Mouse (Mus musculus) kidney, embryonic 16.5 days (tissue): ENCODE data around the gene Wdr61. TPM values are rescaled to one million over a fixed set of nuclear protein-coding genes. Genes with fewer than 3 reads are reported as not detected.
"Not testable (repeated sequence)": the region's sequence is repeated elsewhere in the genome, so short reads cannot be mapped to it uniquely, and the experiment has no call there.

ENCODE experiments used
- ATAC-seq: fragments of 200-750 bp; cut with Nextera tagmentation; 2 replicates; pipeline ENCODE4 v1.8.0; 2017; ENCODE audit warnings: moderate TSS enrichment; ENCODE audit not compliant: low FRiP score, low TSS enrichment
- H3K27ac ChIP-seq: fragments of 300-500 bp; sonication (generic); 2 replicates; pipeline ENCODE4 v1.5.1; 2014; ENCODE audit warnings: low read length
- H3K27me3 ChIP-seq: fragments of 300-500 bp; sonication (generic); 2 replicates; pipeline ENCODE4 v1.6.1; 2014; ENCODE audit warnings: low read length, control low read depth, mixed read lengths; ENCODE audit not compliant: insufficient read depth
- H3K36me3 ChIP-seq: fragments of 300-500 bp; sonication (generic); 2 replicates; pipeline ENCODE4 v1.6.1; 2014; ENCODE audit warnings: low read length, control low read depth, mixed read lengths; ENCODE audit not compliant: insufficient read depth
- H3K4me1 ChIP-seq: fragments of 300-500 bp; sonication (generic); 2 replicates; pipeline ENCODE4 v1.6.1; 2014; ENCODE audit warnings: low read length, control low read depth, mixed read lengths; ENCODE audit not compliant: insufficient read depth
- H3K4me2 ChIP-seq: fragments of 300-500 bp; sonication (generic); replicated peaks from 2 replicates; pipeline ENCODE4 v1.6.1; 2014; ENCODE audit warnings: low read depth, low read length
- H3K4me3 ChIP-seq: fragments of 300-500 bp; sonication (generic); 2 replicates; pipeline ENCODE4 v1.5.1; 2014; ENCODE audit warnings: mild to moderate bottlenecking, low read length
- H3K9ac ChIP-seq: fragments of 300-500 bp; sonication (generic); replicated peaks from 2 replicates; pipeline ENCODE4 v1.6.1; 2014; ENCODE audit warnings: low read length
- H3K9me3 ChIP-seq: fragments of 300-500 bp; sonication (generic); 2 replicates; pipeline ENCODE4 v1.6.1; 2016; ENCODE audit warnings: low read length, control low read depth
- WGBS: fragments of 180-500 bp; shearing (Covaris S2); extraction: QIAGEN DNeasy Blood & Tissue Kit; methylation state at CpG from one replicate; pipeline ENCODE4 v1.1.7; 2014; 5-methylcytosine and 5-hydroxymethylcytosine counted together
- polyA plus RNA-seq: library from polyadenylated mRNA; unstranded; fragments of >200 nt; fragmentation: Nextera tagmentation; extraction: Ambion mirVana; gene quantifications from 2 replicates; pipeline ENCODE4 v1.2.1, GENCODE M21; 2015

Wdr61 gene
- polyA plus RNA-seq, 1 experiment from 2014 or later = 153 TPM

GRCm38 (mm10) chr9:54704361-54704760 is 30.0 kb downstream of the Wdr61 start:
- ATAC-seq = no peak

GRCm38 (mm10) chr9:54702581-54702980 is 31.7 kb downstream of the Wdr61 start:
- H3K9ac ChIP-seq = no peak overlapping the region
- 77% methylated on average over 2 of the region's 2 CpGs for WGBS
- ATAC-seq = no peak

More at GRCm38 (mm10) chr9:54704361-54704760, 30.0 kb downstream of the Wdr61 start:
- H3K27ac ChIP-seq = no peak overlapping the region
- WGBS = 67% methylated on average over 5 of the region's 5 CpGs
- H3K9me3 ChIP-seq = no peaks in the 10 kb centered on the region
- peaks cover 19% of the 10 kb centered on the region; the same call in 1 of the 2 replicates for H3K27me3 ChIP-seq
- no peak overlapping the region for H3K4me3 ChIP-seq
- no peak overlapping the region for H3K4me2 ChIP-seq
- peaks cover 4% of the 10 kb centered on the region; the same call in 1 of the 2 replicates for H3K4me1 ChIP-seq
- no peaks in the 10 kb centered on the region for H3K36me3 ChIP-seq
- H3K9ac ChIP-seq = no peak overlapping the region

GRCm38 (mm10) chr9:54700746-54701145 is 33.6 kb downstream of the Wdr61 start:
- Histone ChIP-seq H3K4me3 (no peak overlapping the region), H3K9me3 (no peaks in the 10 kb centered on the region), H3K9ac (no peak overlapping the region), H3K4me1 (peaks cover 9% of the 10 kb centered on the region; the same call in 1 of the 2 replicates), H3K27me3 (peaks cover 26% of the 10 kb centered on the region), H3K27ac (no peak overlapping the region), H3K36me3 (no peaks in the 10 kb centered on the region), H3K4me2 (no peak overlapping the region)
- 77% methylated on average over 7 of the region's 7 CpGs for WGBS
- no peak for ATAC-seq

More at GRCm38 (mm10) chr9:54702581-54702980, 31.7 kb downstream of the Wdr61 start:
- peaks cover 9% of the 10 kb centered on the region; the same call in 1 of the 2 replicates for H3K4me1 ChIP-seq
- H3K36me3 ChIP-seq = no peaks in the 10 kb centered on the region
- no peak overlapping the region for H3K4me3 ChIP-seq
- no peaks in the 10 kb centered on the region for H3K9me3 ChIP-seq
- no peak overlapping the region for H3K27ac ChIP-seq
- no peak overlapping the region for H3K4me2 ChIP-seq
- peaks cover 26% of the 10 kb centered on the region for H3K27me3 ChIP-seq

GRCm38 (mm10) chr9:54700174-54700475 is 34.2 kb downstream of the Wdr61 start:
- peak overlapping the region; percentile 74 for H3K4me3 ChIP-seq
- 18% methylated on average over 9 of the region's 9 CpGs for WGBS
- H3K9me3 ChIP-seq = no peaks in the 10 kb centered on the region
- no peak for ATAC-seq
- H3K4me1 ChIP-seq = peaks cover 9% of the 10 kb centered on the region; the same call in 1 of the 2 replicates
- no peaks in the 10 kb centered on the region for H3K36me3 ChIP-seq
- peaks cover 26% of the 10 kb centered on the region for H3K27me3 ChIP-seq
- peak overlapping the region; percentile 96 for H3K4me2 ChIP-seq
- peak overlapping the region; percentile 76 for H3K9ac ChIP-seq
- no peak overlapping the region for H3K27ac ChIP-seq

GRCm38 (mm10) chr9:54699345-54700173 is 34.8 kb downstream of the Wdr61 start:
- under 1% methylated on average over 79 of the region's 92 CpGs for WGBS
- Histone ChIP-seq H3K27ac (no peak overlapping the region), H3K9ac (peak overlapping the region; percentile 76), H3K36me3 (no peaks in the 10 kb centered on the region), H3K27me3 (peaks cover 26% of the 10 kb centered on the region), H3K4me1 (peaks cover 9% of the 10 kb centered on the region; the same call in 1 of the 2 replicates), H3K4me2 (peak overlapping the region; percentile 96), H3K4me3 (peak overlapping the region; percentile 74), H3K9me3 (no peaks in the 10 kb centered on the region)
- ATAC-seq = peak; percentile 62; the same call in 1 of the 2 replicates

GRCm38 (mm10) chr9:54699087-54699344 is 35.3 kb downstream of the Wdr61 start:
- Histone ChIP-seq H3K27me3 (peaks cover 26% of the 10 kb centered on the region), H3K9ac (peak overlapping the region; percentile 76), H3K4me2 (peak overlapping the region; percentile 96), H3K27ac (no peak overlapping the region), H3K9me3 (no peaks in the 10 kb centered on the region), H3K4me1 (peaks cover 9% of the 10 kb centered on the region; the same call in 1 of the 2 replicates), H3K4me3 (peak overlapping the region; percentile 74), H3K36me3 (no peaks in the 10 kb centered on the region)
- peak; percentile 55 for ATAC-seq
- 6% methylated on average over 27 of the region's 27 CpGs for WGBS

GRCm38 (mm10) chr9:54698318-54699086 is 35.8 kb downstream of the Wdr61 start, which contains the start of gene Dnaja4:
Dnaja4 (plus strand) TSS chr9:54698873.
- Histone ChIP-seq H3K4me1 (peaks cover 9% of the 10 kb centered on the region; the same call in 1 of the 2 replicates), H3K9me3 (no peaks in the 10 kb centered on the region), H3K27ac (no peak within 1 kb of the TSS), H3K4me2 (peak within 1 kb of the TSS; percentile 96), H3K9ac (peak within 1 kb of the TSS; percentile 76), H3K27me3 (peaks cover 26% of the 10 kb centered on the region), H3K4me3 (peak within 1 kb of the TSS; percentile 74), H3K36me3 (no peaks in the 10 kb centered on the region)
- WGBS = 61% methylated on average over 17 of the region's 17 CpGs
- ATAC-seq = peak; percentile 43

- 3% methylated on average over 31 of the region's 31 CpGs for WGBS
- peak overlapping the region; percentile 61 for H3K4me2 ChIP-seq
- peak overlapping the region; percentile 46; the same call in 1 of the 2 replicates for H3K9ac ChIP-seq
- H3K4me1 ChIP-seq, H3K27ac ChIP-seq, ATAC-seq, H3K27me3 ChIP-seq, H3K36me3 ChIP-seq, H3K9me3 ChIP-seq: not testable (repeated sequence)
- peak overlapping the region; percentile 37 for H3K4me3 ChIP-seq
These were observed 43.0 kb downstream of the Wdr61 start for GRCm38 (mm10) chr9:54691241-54691805.

- H3K4me3 ChIP-seq, H3K4me1 ChIP-seq, H3K9me3 ChIP-seq, H3K36me3 ChIP-seq, H3K4me2 ChIP-seq, H3K27me3 ChIP-seq, H3K27ac ChIP-seq, H3K9ac ChIP-seq, ATAC-seq: not testable (repeated sequence)
- 59% methylated on average over 2 of the region's 2 CpGs for WGBS
These were observed 43.6 kb downstream of the Wdr61 start for GRCm38 (mm10) chr9:54690697-54691096.
